Mouse (Mus musculus): ENCODE measurements around the gene Reg4. TPM values are rescaled to one million over a fixed set of nuclear protein-coding genes. Genes with fewer than 3 reads are reported as not detected.

Gene Reg4
- polyA plus RNA-seq, 1 experiment from 2014 or later, result 1.1 TPM

GRCm38 (mm10) chr3:98282422-98282821 is 60.5 kb downstream of the Reg4 start:
- Histone ChIP-seq H3K4me3 (replicated peaks; ENCODE audit: low read length) (no peak overlapping the region), H3K36me3 (ENCODE audit: control insufficient read depth, insufficient read depth, low read length) (no peaks in the 10 kb centered on the region), H3K4me1 (ENCODE audit: control insufficient read depth, insufficient read depth, low read length) (peaks cover 13% of the 10 kb centered on the region; the same call in 1 of the 2 replicates), H3K9ac (ENCODE audit: low read length) (no peak overlapping the region), H3K27ac (ENCODE audit: low read length) (no peak overlapping the region), H3K27me3 (ENCODE audit: control insufficient read depth, insufficient read depth, low read length) (no peaks in the 10 kb centered on the region), H3K4me2 (ENCODE audit: low read depth, low read length) (no peak overlapping the region), H3K9me3 (replicated peaks; ENCODE audit: control insufficient read depth, low read length) (no peaks in the 10 kb centered on the region)
- no peak for ATAC-seq (ENCODE audit: insufficient read depth, low FRiP score)
- WGBS, result 91% methylated on average over 8 of the region's 8 CpGs

- Histone ChIP-seq H3K4me3 (replicated peaks; ENCODE audit: low read length) (no peak overlapping the region), H3K9ac (ENCODE audit: low read length) (no peak overlapping the region), H3K4me1 (ENCODE audit: control insufficient read depth, insufficient read depth, low read length) (peaks cover 13% of the 10 kb centered on the region; the same call in 1 of the 2 replicates), H3K36me3 (ENCODE audit: control insufficient read depth, insufficient read depth, low read length) (no peaks in the 10 kb centered on the region), H3K27ac (ENCODE audit: low read length) (no peak overlapping the region), H3K9me3 (replicated peaks; ENCODE audit: control insufficient read depth, low read length) (no peaks in the 10 kb centered on the region), H3K4me2 (ENCODE audit: low read depth, low read length) (no peak overlapping the region), H3K27me3 (ENCODE audit: control insufficient read depth, insufficient read depth, low read length) (no peaks in the 10 kb centered on the region)
- 84% methylated on average over 5 of the region's 5 CpGs for WGBS
- no peak for ATAC-seq (ENCODE audit: insufficient read depth, low FRiP score)
Measured at GRCm38 (mm10) chr3:98283205-98283604, 61.2 kb downstream of the Reg4 start.

Other genes with a start within 250 kb of the Reg4 start
- gene Notch2, start 208.6 kb upstream of the Reg4 start, polyA plus RNA-seq (2015; fragmentation: Nextera tagmentation; extraction: Ambion mirVana), result 20.4 and 23.6 TPM in 2 replicates
- gene Adam30, start 61.5 kb upstream of the Reg4 start, polyA plus RNA-seq (2015; fragmentation: Nextera tagmentation; extraction: Ambion mirVana), result not detected in 2 replicates
- 91.5 and 93.3 TPM in 2 replicates for gene Hmgcs2, start 58.3 kb downstream of the Reg4 start, polyA plus RNA-seq (2015; fragmentation: Nextera tagmentation; extraction: Ambion mirVana)
- gene Phgdh, start 117.8 kb downstream of the Reg4 start, polyA plus RNA-seq (2015; fragmentation: Nextera tagmentation; extraction: Ambion mirVana), result 222 and 234 TPM in 2 replicates
- 4.7 and 5.4 TPM in 2 replicates for gene Zfp697, start 160.3 kb downstream of the Reg4 start, polyA plus RNA-seq (2015; fragmentation: Nextera tagmentation; extraction: Ambion mirVana)
- 0.08 TPM in 1 of 2 replicates, not detected in the other for gene Gm4450, start 235.0 kb downstream of the Reg4 start, polyA plus RNA-seq (2015; fragmentation: Nextera tagmentation; extraction: Ambion mirVana)

All from stomach, embryonic 16.5 days (tissue).